ENCODE assay signal across 33 mouse cellular contexts in the genomic region with DNA sequence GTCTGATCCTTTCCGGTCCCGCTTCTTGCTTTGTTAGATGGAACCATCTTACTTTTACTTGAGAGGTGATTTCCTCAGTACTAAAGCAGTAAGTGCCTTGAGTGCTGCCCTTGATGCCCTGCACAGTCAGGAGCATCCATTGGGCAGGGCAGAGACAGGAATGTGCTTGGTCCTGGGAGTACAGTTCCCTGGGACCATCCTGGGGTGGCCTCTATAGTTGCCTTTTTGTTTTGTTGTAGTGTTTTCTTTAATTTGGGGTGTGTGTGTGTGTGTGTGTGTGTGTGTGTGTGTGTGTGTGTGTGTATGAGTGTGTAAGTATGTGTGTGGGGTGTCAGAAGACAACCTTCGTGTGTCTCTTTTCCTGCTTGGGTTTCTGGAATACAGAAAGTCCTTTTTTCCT. TPM values are rescaled to one million over a fixed set of nuclear protein-coding genes. Genes with fewer than 3 reads are reported as not detected.
"Had no signal": no experiment of that assay in that cellular context is flagged by ENCODE, and none has a peak within 500 bp of the region (broad histone marks: within the 10 kb centered on the region; RNA-seq: fewer than 3 reads in every experiment).

No protein-coding gene starts in this region.

- DNase-seq: left cerebral cortex, postnatal 4 days; liver; liver, embryonic 13.5 days; lung, adult 18-20 months; lung, adult 2 months; lung, embryonic 14.5 days; lung, postnatal 10 days; lung, postnatal 14 days; lung, postnatal 36 days; midbrain, embryonic 14.5 days had no signal

- ATAC-seq: liver, embryonic 12.5 days; lung, postnatal 0 days; midbrain, embryonic 13.5 days; midbrain, embryonic 15.5 days; midbrain, embryonic 16.5 days had no signal

- H3K4me1 ChIP-seq: limb, embryonic 12.5 days; limb, embryonic 13.5 days; limb, embryonic 15.5 days; lung, embryonic 15.5 days; megakaryocyte, embryonic 14.5 days; midbrain, embryonic 10.5 days; midbrain, embryonic 12.5 days; midbrain, embryonic 13.5 days; midbrain, embryonic 15.5 days; neural tube, embryonic 12.5 days had no signal

- H3K27ac ChIP-seq: limb, embryonic 10.5 days; limb, embryonic 12.5 days; limb, embryonic 13.5 days; limb, embryonic 15.5 days; liver, embryonic 12.5 days; liver, embryonic 13.5 days; liver, embryonic 14.5 days; liver, embryonic 15.5 days; lung, embryonic 15.5 days; macrophage; midbrain, embryonic 10.5 days; midbrain, embryonic 12.5 days; midbrain, embryonic 13.5 days; midbrain, embryonic 15.5 days; neural tube, embryonic 12.5 days had no signal

- H3K27me3 ChIP-seq: limb, embryonic 12.5 days; limb, embryonic 13.5 days; limb, embryonic 15.5 days; liver, embryonic 13.5 days; liver, embryonic 15.5 days; midbrain, embryonic 12.5 days; midbrain, embryonic 13.5 days; midbrain, embryonic 15.5 days; neural tube, embryonic 12.5 days had no signal

- H3K4me2 ChIP-seq: limb, embryonic 12.5 days; limb, embryonic 13.5 days; limb, embryonic 15.5 days; liver, embryonic 12.5 days; liver, embryonic 13.5 days; liver, embryonic 15.5 days; lung, embryonic 14.5 days; lung, embryonic 15.5 days; midbrain, embryonic 11.5 days; midbrain, embryonic 12.5 days; midbrain, embryonic 13.5 days; midbrain, embryonic 15.5 days; neural tube, embryonic 12.5 days had no signal

- H3K9ac ChIP-seq: limb, embryonic 12.5 days; limb, embryonic 13.5 days; limb, embryonic 15.5 days; liver, embryonic 12.5 days; liver, embryonic 13.5 days; liver, embryonic 14.5 days; liver, embryonic 15.5 days; lung, embryonic 14.5 days; lung, embryonic 15.5 days; midbrain, embryonic 12.5 days; midbrain, embryonic 13.5 days; midbrain, embryonic 15.5 days; neural tube, embryonic 12.5 days had no signal

- H3K36me3 ChIP-seq: limb, embryonic 10.5 days; limb, embryonic 12.5 days; limb, embryonic 13.5 days; limb, embryonic 15.5 days; liver, embryonic 12.5 days; liver, embryonic 13.5 days; liver, embryonic 15.5 days; lung, embryonic 15.5 days; midbrain, embryonic 10.5 days; midbrain, embryonic 12.5 days; midbrain, embryonic 13.5 days; midbrain, embryonic 15.5 days; neural tube, embryonic 12.5 days had no signal

- H3K9me3 ChIP-seq: limb, embryonic 10.5 days; limb, embryonic 12.5 days; limb, embryonic 13.5 days; limb, embryonic 15.5 days; liver, embryonic 12.5 days; liver, embryonic 13.5 days; liver, embryonic 15.5 days; lung, embryonic 15.5 days; midbrain, embryonic 12.5 days; midbrain, embryonic 13.5 days; midbrain, embryonic 15.5 days; neural tube, embryonic 12.5 days had no signal

- H3K4me3 ChIP-seq: limb, embryonic 10.5 days; limb, embryonic 12.5 days; limb, embryonic 13.5 days; limb, embryonic 15.5 days; liver, embryonic 12.5 days; liver, embryonic 13.5 days; liver, embryonic 15.5 days; lung, embryonic 15.5 days; megakaryocyte, embryonic 14.5 days; midbrain, embryonic 10.5 days; midbrain, embryonic 12.5 days; midbrain, embryonic 13.5 days; midbrain, embryonic 15.5 days; myocyte; neural tube, embryonic 12.5 days had no signal

RNA-seq across cellular contexts. Expression of gene Pkdrej, which starts 37.2 kb away (rescaled TPM):
- total RNA-seq: megakaryocyte, adult 5-6 weeks; monocyte, adult 5-6 weeks had no signal
- polyA plus RNA-seq: macrophage; midbrain, embryonic 10.5 days; midbrain, embryonic 16.5 days; myocyte had no signal

RNA-seq across cellular contexts. Expression of gene Ppara, which starts 49.6 kb away (rescaled TPM):
- total RNA-seq: megakaryocyte progenitor cell, adult 5-6 weeks; megakaryocyte, adult 5-6 weeks; megakaryocyte-erythroid progenitor cell, adult 5-6 weeks; monocyte, adult 5-6 weeks had no signal
- polyA plus RNA-seq: macrophage had no signal
